Mouse (Mus musculus) liver, embryonic 11.5 days (tissue): ENCODE results near the gene Neu2. TPM values are rescaled to one million over a fixed set of nuclear protein-coding genes. Genes with fewer than 3 reads are reported as not detected.

Experiments
- ATAC-seq: fragments of 200-750 bp; cut with Nextera tagmentation; replicated peaks from 2 replicates; pipeline ENCODE4 v1.8.0; 2017; ENCODE audit warnings: moderate number of reproducible peaks, mild to moderate bottlenecking, moderate TSS enrichment, moderate library complexity; ENCODE audit not compliant: low FRiP score
- DNase-seq: peaks from one replicate; pipeline ENCODE4 v3.0.0-alpha.2; 2017; ENCODE audit warnings: low spot score
- H3K27ac ChIP-seq: fragments of 300-500 bp; sonication (generic); 2 replicates; pipeline ENCODE4 v1.5.1; 2014; ENCODE audit warnings: mild to moderate bottlenecking, low read depth, low read length, control low read depth
- H3K27me3 ChIP-seq: fragments of 300-500 bp; sonication (generic); replicated peaks from 2 replicates; pipeline ENCODE4 v1.6.1; 2014; ENCODE audit warnings: low read length, mixed read lengths; ENCODE audit not compliant: control insufficient read depth, insufficient read depth
- H3K36me3 ChIP-seq: fragments of 300-500 bp; sonication (generic); 2 replicates; pipeline ENCODE4 v1.6.1; 2014; ENCODE audit warnings: mild to moderate bottlenecking, low read length, moderate library complexity, mixed read lengths; ENCODE audit not compliant: control insufficient read depth, insufficient read depth
- H3K4me1 ChIP-seq: fragments of 300-500 bp; sonication (generic); replicated peaks from 2 replicates; pipeline ENCODE4 v1.6.1; 2014; ENCODE audit warnings: low read length, mixed read lengths; ENCODE audit not compliant: control insufficient read depth, insufficient read depth
- H3K4me2 ChIP-seq: fragments of 300-500 bp; sonication (generic); 2 replicates; pipeline ENCODE4 v1.6.1; 2014; ENCODE audit warnings: mild to moderate bottlenecking, control low read depth, moderate library complexity
- H3K4me3 ChIP-seq: fragments of 300-500 bp; sonication (generic); 2 replicates; pipeline ENCODE4 v1.5.1; 2014; ENCODE audit warnings: low read depth, low read length, control low read depth
- H3K9ac ChIP-seq: fragments of 300-500 bp; sonication (generic); 2 replicates; pipeline ENCODE4 v1.6.1; 2014; ENCODE audit warnings: low read depth, low read length, control low read depth
- H3K9me3 ChIP-seq: fragments of 300-500 bp; sonication (generic); 2 replicates; pipeline ENCODE4 v1.6.1; 2016; ENCODE audit warnings: low read length, inconsistent platforms, mixed read lengths; ENCODE audit not compliant: control insufficient read depth
- WGBS: fragments of 180-500 bp; shearing (Covaris S2); extraction: QIAGEN DNeasy Blood & Tissue Kit; methylation state at CpG from one replicate; pipeline ENCODE4 v1.1.7; 2014; 5-methylcytosine and 5-hydroxymethylcytosine counted together
- polyA plus RNA-seq: library from polyadenylated mRNA; unstranded; fragments of >200 nt; fragmentation: Nextera tagmentation; extraction: Ambion mirVana; gene quantifications from 2 replicates; pipeline ENCODE4 v1.2.1, GENCODE M21; 2014

The Neu2 gene
- polyA plus RNA-seq, 1 experiment from 2014 or later = 0.16 TPM

- H3K4me2 ChIP-seq = no peak overlapping the region
- DNase-seq = no peak
- ATAC-seq = no peak
- H3K27ac ChIP-seq = no peak overlapping the region
- no peaks in the 10 kb centered on the region for H3K4me1 ChIP-seq
- no peaks in the 10 kb centered on the region for H3K9me3 ChIP-seq
- no peak overlapping the region for H3K4me3 ChIP-seq
- no peak overlapping the region for H3K9ac ChIP-seq
- no peaks in the 10 kb centered on the region; the same call in 1 of the 2 replicates for H3K27me3 ChIP-seq
- H3K36me3 ChIP-seq = no peaks in the 10 kb centered on the region
Observed at GRCm38 (mm10) chr1:87520467-87520866, 10.8 kb downstream of the Neu2 start.

GRCm38 (mm10) chr1:87521523-87521922, 11.8 kb downstream of the Neu2 start:
- Histone ChIP-seq H3K4me3 (no peak overlapping the region), H3K9ac (no peak overlapping the region), H3K9me3 (no peaks in the 10 kb centered on the region), H3K27me3 (no peaks in the 10 kb centered on the region; the same call in 1 of the 2 replicates), H3K27ac (no peak overlapping the region), H3K4me2 (no peak overlapping the region), H3K4me1 (no peaks in the 10 kb centered on the region), H3K36me3 (no peaks in the 10 kb centered on the region)
- WGBS = 74% methylated on average over 1 of the region's 1 CpGs
- DNase-seq = no peak
- no peak for ATAC-seq

GRCm38 (mm10) chr1:87525041-87525440, 15.4 kb downstream of the Neu2 start:
- WGBS = 79% methylated on average over 7 of the region's 7 CpGs
- Histone ChIP-seq H3K4me2 (no peak overlapping the region), H3K4me3 (no peak overlapping the region), H3K36me3 (no peaks in the 10 kb centered on the region), H3K27me3 (no peaks in the 10 kb centered on the region; the same call in 1 of the 2 replicates), H3K27ac (no peak overlapping the region), H3K9ac (no peak overlapping the region), H3K9me3 (no peaks in the 10 kb centered on the region), H3K4me1 (no peaks in the 10 kb centered on the region)
- ATAC-seq = no peak
- no peak for DNase-seq

GRCm38 (mm10) chr1:87527191-87527590, 17.5 kb downstream of the Neu2 start:
- Histone ChIP-seq H3K27me3 (no peaks in the 10 kb centered on the region; the same call in 1 of the 2 replicates), H3K36me3 (no peaks in the 10 kb centered on the region), H3K4me3 (no peak overlapping the region), H3K4me2 (no peak overlapping the region), H3K9me3 (no peaks in the 10 kb centered on the region), H3K4me1 (no peaks in the 10 kb centered on the region), H3K27ac (no peak overlapping the region), H3K9ac (no peak overlapping the region)
- ATAC-seq = no peak
- no peak for DNase-seq
- WGBS = 88% methylated on average over 9 of the region's 9 CpGs

- Histone ChIP-seq H3K4me1 (no peaks in the 10 kb centered on the region), H3K9ac (no peak overlapping the region), H3K9me3 (no peaks in the 10 kb centered on the region), H3K4me2 (no peak overlapping the region), H3K36me3 (no peaks in the 10 kb centered on the region), H3K4me3 (no peak overlapping the region), H3K27me3 (no peaks in the 10 kb centered on the region), H3K27ac (no peak overlapping the region)
- DNase-seq (no peak), ATAC-seq (no peak)
- 63% methylated on average over 4 of the region's 4 CpGs for WGBS
Observed at GRCm38 (mm10) chr1:87532346-87532745, 22.7 kb downstream of the Neu2 start.

GRCm38 (mm10) chr1:87534118-87534517, 24.4 kb downstream of the Neu2 start:
- Histone ChIP-seq H3K27ac (no peak overlapping the region), H3K4me2 (no peak overlapping the region), H3K9ac (no peak overlapping the region), H3K27me3 (no peaks in the 10 kb centered on the region; the same call in 1 of the 2 replicates), H3K36me3 (no peaks in the 10 kb centered on the region), H3K4me1 (no peaks in the 10 kb centered on the region), H3K9me3 (no peaks in the 10 kb centered on the region), H3K4me3 (no peak overlapping the region)
- 76% methylated on average over 3 of the region's 3 CpGs for WGBS
- DNase-seq = no peak
- no peak for ATAC-seq

- no peak overlapping the region for H3K9ac ChIP-seq
- WGBS = 86% methylated on average over 1 of the region's 1 CpGs
- no peaks in the 10 kb centered on the region for H3K9me3 ChIP-seq
- H3K4me3 ChIP-seq = no peak overlapping the region
- H3K4me1 ChIP-seq = no peaks in the 10 kb centered on the region
- no peak overlapping the region for H3K27ac ChIP-seq
- no peak overlapping the region for H3K4me2 ChIP-seq
- no peak for DNase-seq
- no peaks in the 10 kb centered on the region; the same call in 1 of the 2 replicates for H3K27me3 ChIP-seq
- no peaks in the 10 kb centered on the region for H3K36me3 ChIP-seq
- ATAC-seq = no peak
Observed at GRCm38 (mm10) chr1:87537008-87537407, 27.3 kb downstream of the Neu2 start.

- Histone ChIP-seq H3K4me3 (no peak overlapping the region), H3K27me3 (no peaks in the 10 kb centered on the region; the same call in 1 of the 2 replicates), H3K36me3 (no peaks in the 10 kb centered on the region), H3K9ac (no peak overlapping the region), H3K4me1 (no peaks in the 10 kb centered on the region), H3K4me2 (no peak overlapping the region), H3K27ac (no peak overlapping the region), H3K9me3 (no peaks in the 10 kb centered on the region)
- 23% methylated on average over 7 of the region's 7 CpGs for WGBS
- DNase-seq (no peak), ATAC-seq (no peak; the same call in 1 of the 2 replicates)
Observed at GRCm38 (mm10) chr1:87541614-87542013, 31.9 kb downstream of the Neu2 start.

- Histone ChIP-seq H3K4me3 (no peak overlapping the region), H3K4me1 (no peaks in the 10 kb centered on the region), H3K9ac (no peak overlapping the region), H3K27me3 (no peaks in the 10 kb centered on the region), H3K4me2 (no peak overlapping the region), H3K9me3 (no peaks in the 10 kb centered on the region), H3K36me3 (no peaks in the 10 kb centered on the region), H3K27ac (no peak overlapping the region)
- DNase-seq (no peak), ATAC-seq (no peak)
- 81% methylated on average over 3 of the region's 3 CpGs for WGBS
Observed at GRCm38 (mm10) chr1:87551008-87551407, 41.3 kb downstream of the Neu2 start.
